Mouse (Mus musculus): Measurements from ENCODE around the gene Obox5.
"Not testable (repeated sequence)": the region's sequence is repeated elsewhere in the genome, so short reads cannot be mapped to it uniquely, and the experiment has no call there.

Gene Obox5

DNA sequence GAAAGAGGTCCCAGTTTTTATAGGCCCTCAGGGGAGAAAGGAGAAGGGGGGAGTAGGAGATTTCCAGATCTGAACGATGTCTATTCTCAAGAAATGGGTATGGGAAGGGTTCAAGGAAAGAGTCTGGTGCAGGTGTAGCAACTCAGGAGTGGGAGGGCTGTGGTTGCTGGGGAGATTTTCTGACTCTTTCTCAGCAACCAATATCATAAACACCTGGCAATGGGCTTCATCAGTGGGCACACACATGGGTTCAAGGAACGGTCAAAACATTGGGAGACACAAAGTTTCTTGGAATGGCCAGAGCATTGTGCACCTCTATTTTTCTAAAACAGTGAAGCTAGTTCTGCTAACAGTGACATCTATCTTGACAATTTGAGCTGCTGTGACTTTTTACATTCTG, at the start of gene Obox5:
Gene Obox5, plus strand, starts transcription at position 301 of the 400 bp plus-strand sequence.
- not testable (repeated sequence) for DNase-seq

DNA sequence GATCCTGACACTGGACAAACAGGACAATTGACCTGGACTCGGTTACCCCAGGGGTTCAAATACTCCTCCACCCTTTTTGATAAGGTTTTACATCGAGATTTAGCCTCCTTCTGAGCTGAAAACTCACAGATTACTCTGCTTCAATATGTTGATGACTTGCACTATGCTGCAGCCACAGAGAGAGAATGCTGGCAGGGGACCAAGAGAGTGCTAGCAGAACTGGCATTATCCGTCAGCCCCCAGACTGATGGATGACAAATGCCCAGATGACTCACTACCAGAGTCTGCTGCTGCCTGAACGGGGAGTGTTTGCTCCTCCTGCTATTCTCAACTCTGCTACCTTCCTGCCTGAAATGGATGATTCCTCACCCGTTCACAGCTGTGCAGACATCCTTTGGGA, 635 bp upstream of the Obox5 start:
- not testable (repeated sequence) for DNase-seq
